Mouse (Mus musculus) limb, embryonic 12.5 days (tissue): ENCODE measurements around the gene Wdr19. TPM values are rescaled to one million over a fixed set of nuclear protein-coding genes. Genes with fewer than 3 reads are reported as not detected.

Source experiments
- ATAC-seq: fragments of 200-750 bp; cut with Nextera tagmentation; 2 replicates; pipeline ENCODE4 v1.8.0; 2017; ENCODE audit warnings: low read depth, moderate TSS enrichment; ENCODE audit not compliant: insufficient number of reproducible peaks, insufficient read depth, low FRiP score, low TSS enrichment
- H3K27ac ChIP-seq: fragments of 300-500 bp; sonication (generic); 2 replicates; pipeline ENCODE4 v1.5.1; 2016; ENCODE audit warnings: mild to moderate bottlenecking, moderate library complexity
- H3K27me3 ChIP-seq: fragments of 300-500 bp; sonication (generic); 2 replicates; pipeline ENCODE4 v1.6.1; 2016; ENCODE audit warnings: mild to moderate bottlenecking, moderate library complexity
- H3K36me3 ChIP-seq: fragments of 300-500 bp; sonication (generic); 2 replicates; pipeline ENCODE4 v1.6.1; 2016; ENCODE audit warnings: mild to moderate bottlenecking, moderate library complexity
- H3K4me1 ChIP-seq: fragments of 300-500 bp; sonication (generic); replicated peaks from 2 replicates; pipeline ENCODE4 v1.6.1; 2016
- H3K4me2 ChIP-seq: fragments of 300-500 bp; sonication (generic); 2 replicates; pipeline ENCODE4 v1.6.1; 2016; ENCODE audit warnings: mild to moderate bottlenecking, moderate library complexity
- H3K4me3 ChIP-seq: fragments of 300-500 bp; sonication (generic); replicated peaks from 2 replicates; pipeline ENCODE4 v1.5.1; 2016; ENCODE audit warnings: mild to moderate bottlenecking
- H3K9ac ChIP-seq: fragments of 300-500 bp; sonication (generic); replicated peaks from 2 replicates; pipeline ENCODE4 v1.6.1; 2016; ENCODE audit warnings: mild to moderate bottlenecking, moderate library complexity
- H3K9me3 ChIP-seq: fragments of 300-500 bp; sonication (generic); 2 replicates; pipeline ENCODE4 v1.6.1; 2016; ENCODE audit warnings: mild to moderate bottlenecking, moderate library complexity
- WGBS: fragments of 180-500 bp; shearing (Covaris S2); methylation state at CpG from one replicate; pipeline ENCODE4 v1.1.7; 2016; 5-methylcytosine and 5-hydroxymethylcytosine counted together
- polyA plus RNA-seq: library from polyadenylated mRNA; unstranded; fragments of >200 nt; fragmentation: Nextera tagmentation; extraction: Ambion mirVana; gene quantifications from 2 replicates; pipeline ENCODE4 v1.2.1, GENCODE M21; 2016

Wdr19 gene
- polyA plus RNA-seq, 1 experiment from 2014 or later, result 12.2 TPM

DNA sequence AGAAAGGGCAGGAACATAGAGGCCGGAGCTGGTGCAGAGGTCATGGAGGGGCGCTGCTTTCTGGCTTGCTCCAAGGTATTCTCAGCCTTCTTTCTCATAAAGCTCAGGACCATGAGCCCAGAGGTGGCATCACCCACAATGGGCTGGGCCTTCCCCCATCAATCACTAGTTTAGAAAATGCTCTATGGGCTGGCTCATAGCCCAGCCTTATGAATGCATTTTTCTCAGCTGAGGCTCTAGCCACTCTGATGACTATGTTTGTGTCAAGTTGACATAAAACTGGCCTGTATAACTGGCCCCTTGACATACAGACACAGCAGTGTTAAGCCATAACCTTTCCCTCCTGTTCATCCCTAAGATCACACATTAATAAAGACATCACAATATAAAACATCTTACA is 5.2 kb downstream of the Wdr19 start:
- Histone ChIP-seq H3K4me2 (no peak overlapping the region), H3K9me3 (no peaks in the 10 kb centered on the region), H3K4me3 (no peak overlapping the region), H3K4me1 (peaks cover 6% of the 10 kb centered on the region; the same call in 1 of the 2 replicates), H3K36me3 (peaks cover 6% of the 10 kb centered on the region; the same call in 1 of the 2 replicates), H3K27me3 (no peaks in the 10 kb centered on the region), H3K27ac (no peak overlapping the region), H3K9ac (no peak overlapping the region)
- WGBS, result 93% methylated on average over 2 of the region's 2 CpGs
- ATAC-seq, result no peak

DNA sequence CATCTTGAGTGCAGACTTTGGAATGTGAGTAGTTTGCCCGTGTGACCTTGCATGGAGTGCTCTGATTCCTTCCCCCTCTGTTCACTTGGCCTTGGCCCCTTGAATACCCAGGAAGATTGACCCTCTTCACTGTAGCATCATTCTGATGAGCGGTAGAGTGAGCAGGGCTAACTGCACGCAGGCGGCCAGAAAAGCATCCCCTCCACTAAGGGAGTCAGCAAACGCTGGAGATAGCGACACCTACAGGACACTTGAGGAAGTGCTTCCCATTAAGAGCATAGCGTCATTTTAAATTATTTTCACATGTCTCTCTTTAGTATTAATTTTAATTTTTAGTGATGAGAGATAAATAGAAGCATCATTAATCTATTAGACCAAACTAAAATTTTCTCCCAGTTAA is 13.8 kb downstream of the Wdr19 start:
- no peak overlapping the region for H3K27ac ChIP-seq
- no peaks in the 10 kb centered on the region for H3K4me1 ChIP-seq

DNA sequence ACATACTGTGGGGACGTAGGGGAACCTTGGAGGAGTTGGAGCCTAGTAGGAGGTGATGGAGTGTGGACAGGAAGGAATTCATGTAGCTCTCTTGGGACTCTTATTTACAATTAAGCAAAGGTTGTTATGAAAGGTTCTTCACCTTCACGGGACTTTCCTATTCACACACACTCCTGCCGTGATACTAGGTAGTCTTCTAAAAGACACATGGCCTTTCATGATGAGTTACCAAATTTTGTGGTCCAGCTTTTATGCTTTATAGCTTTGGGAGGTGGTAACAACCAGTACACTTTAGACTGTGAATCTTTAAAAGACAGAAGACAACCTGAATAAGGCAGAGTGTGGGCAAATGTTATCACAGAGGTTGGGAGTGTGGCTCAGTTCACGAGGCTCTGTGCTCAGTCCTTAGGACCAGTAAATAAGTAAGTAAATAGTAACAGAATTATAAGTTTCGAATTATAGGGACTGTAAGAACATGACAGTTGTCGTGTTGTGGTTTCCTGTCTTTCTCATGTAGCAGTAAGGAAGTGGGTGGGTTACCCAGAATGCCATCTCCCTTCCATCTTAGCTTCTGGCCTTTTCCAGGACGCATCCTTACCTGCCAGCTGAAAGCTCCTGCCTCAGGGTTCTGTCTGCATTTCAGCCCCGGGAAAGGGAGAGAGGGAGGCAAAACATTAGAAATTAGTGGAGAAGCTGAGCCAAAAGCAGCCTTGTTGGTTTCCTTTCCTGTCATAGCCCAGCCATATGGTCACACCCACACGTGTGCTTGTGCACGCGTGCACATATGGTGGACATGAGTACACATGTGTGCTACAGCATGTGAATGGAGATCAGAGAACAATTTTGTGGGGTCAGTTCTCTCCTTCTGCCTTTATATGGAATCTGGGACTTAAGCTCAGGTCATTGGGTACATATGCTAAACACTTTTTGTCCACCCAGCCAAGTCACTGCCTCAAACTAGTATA is 18.1 kb downstream of the Wdr19 start:
- Histone ChIP-seq H3K9ac (no peak overlapping the region), H3K4me3 (no peak overlapping the region), H3K27me3 (no peaks in the 10 kb centered on the region), H3K36me3 (peaks cover 5% of the 10 kb centered on the region; the same call in 1 of the 2 replicates), H3K4me1 (no peaks in the 10 kb centered on the region), H3K27ac (no peak overlapping the region), H3K4me2 (no peak overlapping the region), H3K9me3 (no peaks in the 10 kb centered on the region)
- ATAC-seq, result no peak
- 86% methylated on average over 11 of the region's 11 CpGs for WGBS

More for the DNA sequence above, 13.8 kb downstream of the Wdr19 start:
- no peak overlapping the region for H3K4me2 ChIP-seq
- no peaks in the 10 kb centered on the region; the same call in 1 of the 2 replicates for H3K36me3 ChIP-seq
- no peaks in the 10 kb centered on the region for H3K27me3 ChIP-seq
- WGBS, result 22% methylated on average over 7 of the region's 7 CpGs
- H3K4me3 ChIP-seq, result no peak overlapping the region
- peaks cover 3% of the 10 kb centered on the region; the same call in 1 of the 2 replicates for H3K9me3 ChIP-seq
- ATAC-seq, result no peak
- no peak overlapping the region for H3K9ac ChIP-seq

DNA sequence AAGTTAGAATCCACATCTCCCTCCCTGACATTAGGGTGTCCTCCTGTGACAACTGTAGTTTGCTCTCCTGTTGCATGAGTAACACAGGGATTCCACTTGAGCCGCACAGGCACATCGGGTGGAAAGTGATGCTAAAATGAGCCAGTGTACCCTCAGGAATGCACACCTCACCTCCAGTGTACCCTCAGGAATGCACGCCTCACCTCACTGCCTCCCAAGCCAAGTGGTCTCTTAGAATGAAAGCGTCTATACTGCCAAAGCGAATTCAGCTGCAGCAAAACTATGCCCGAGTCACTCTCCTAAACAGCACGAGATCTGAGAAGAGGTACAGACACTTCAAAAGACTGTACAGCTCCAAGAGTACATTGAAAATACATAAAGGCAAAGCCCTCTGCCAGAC is 21.5 kb downstream of the Wdr19 start:
- H3K27ac ChIP-seq, result no peak overlapping the region
- ATAC-seq, result no peak
- no peaks in the 10 kb centered on the region for H3K4me1 ChIP-seq
- 77% methylated on average over 7 of the region's 7 CpGs for WGBS
- H3K9ac ChIP-seq, result no peak overlapping the region
- H3K9me3 ChIP-seq, result no peaks in the 10 kb centered on the region
- H3K4me3 ChIP-seq, result no peak overlapping the region
- H3K4me2 ChIP-seq, result no peak overlapping the region
- no peaks in the 10 kb centered on the region for H3K27me3 ChIP-seq
- peaks cover 23% of the 10 kb centered on the region for H3K36me3 ChIP-seq

DNA sequence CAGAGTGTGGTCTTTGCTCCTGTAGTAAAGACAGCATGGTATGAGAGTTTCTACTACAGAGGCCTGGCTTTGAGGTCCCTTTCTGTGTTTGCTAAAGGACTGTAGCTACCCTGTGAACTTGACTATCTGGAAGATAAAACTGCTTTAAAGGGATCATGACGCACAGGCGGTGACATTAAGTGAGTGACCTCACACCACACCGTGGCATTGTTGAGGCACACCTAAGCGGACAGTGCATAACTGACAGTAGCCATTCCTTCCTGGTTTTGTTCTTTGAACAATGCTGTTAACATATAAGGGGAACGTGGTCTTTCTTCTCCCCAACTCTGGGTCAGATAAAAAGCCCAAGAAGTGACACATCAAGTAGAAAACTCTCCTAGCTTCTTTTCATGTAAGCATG is 24.6 kb downstream of the Wdr19 start:
- Histone ChIP-seq H3K4me2 (no peak overlapping the region), H3K4me3 (no peak overlapping the region), H3K27me3 (no peaks in the 10 kb centered on the region), H3K4me1 (no peaks in the 10 kb centered on the region), H3K9me3 (no peaks in the 10 kb centered on the region), H3K9ac (no peak overlapping the region), H3K36me3 (peaks cover 33% of the 10 kb centered on the region), H3K27ac (no peak overlapping the region)
- no peak for ATAC-seq
- 88% methylated on average over 5 of the region's 5 CpGs for WGBS

DNA sequence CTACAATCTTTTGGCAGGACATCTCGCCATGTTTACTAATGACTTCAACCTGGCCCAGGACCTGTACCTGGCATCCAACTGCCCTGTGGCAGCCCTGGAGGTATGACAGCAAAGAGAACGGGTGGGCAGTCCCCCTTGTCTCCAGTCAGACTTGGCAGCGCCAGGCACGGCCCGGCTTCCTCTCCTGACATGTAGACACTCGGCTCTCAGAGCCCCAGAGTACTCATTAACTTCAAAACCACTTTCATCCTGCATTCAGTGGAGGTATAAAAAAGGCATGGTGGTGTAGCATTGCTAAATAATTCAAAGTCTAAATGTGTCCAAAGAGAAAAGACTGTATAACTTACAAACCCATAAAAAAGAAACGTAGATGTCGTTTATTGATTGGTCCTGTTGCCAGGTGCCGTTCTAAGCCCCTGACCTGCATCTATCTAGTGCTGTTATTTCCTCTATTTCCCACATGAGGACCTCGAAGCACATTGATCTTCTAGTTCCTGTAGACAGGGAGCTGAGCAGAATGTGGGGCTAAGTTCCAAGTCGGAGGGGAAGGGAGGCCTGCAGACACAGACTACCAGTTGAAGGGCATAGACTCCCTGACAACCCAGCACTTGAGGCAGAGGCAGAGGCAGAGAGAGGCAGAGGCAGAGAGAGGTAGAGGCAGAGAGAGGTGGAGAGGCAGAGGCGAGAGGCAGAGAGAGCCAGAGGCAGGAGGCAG is 31.9 kb downstream of the Wdr19 start:
- Histone ChIP-seq H3K36me3 (peaks cover 30% of the 10 kb centered on the region), H3K9me3 (0 out of 2 replicates have a peak, but pooled peaks cover 6% of the 10 kb centered on the region), H3K4me2 (no peak overlapping the region), H3K4me3 (no peak overlapping the region), H3K27ac (no peak overlapping the region), H3K9ac (no peak overlapping the region), H3K4me1 (no peaks in the 10 kb centered on the region), H3K27me3 (no peaks in the 10 kb centered on the region)
- 61% methylated on average over 12 of the region's 12 CpGs for WGBS
- ATAC-seq, result no peak

DNA sequence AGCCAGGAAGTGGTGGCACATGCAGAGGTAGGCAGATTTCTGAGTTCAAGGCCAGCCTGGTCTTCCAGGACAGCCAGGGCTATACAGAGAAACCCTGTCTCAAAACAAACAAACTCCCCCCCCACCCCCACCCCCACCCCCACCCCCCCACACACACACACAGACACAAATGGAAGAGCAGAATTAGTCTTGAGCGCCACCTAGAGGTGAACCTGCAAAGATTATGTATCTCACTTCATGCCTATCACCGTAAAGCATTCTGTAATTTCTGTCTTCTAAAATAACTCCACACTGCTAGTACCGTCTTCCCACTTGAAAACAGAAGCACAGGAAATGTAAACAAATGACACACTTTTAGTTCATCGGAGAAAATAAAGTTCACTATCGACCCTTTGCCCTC is 43.2 kb downstream of the Wdr19 start:
- 58% methylated on average over 5 of the region's 5 CpGs for WGBS
- Histone ChIP-seq H3K4me2 (no peak overlapping the region), H3K4me3 (no peak overlapping the region), H3K4me1 (no peaks in the 10 kb centered on the region; the same call in 1 of the 2 replicates), H3K9ac (no peak overlapping the region), H3K9me3 (no peaks in the 10 kb centered on the region), H3K36me3 (peaks cover 26% of the 10 kb centered on the region), H3K27me3 (no peaks in the 10 kb centered on the region), H3K27ac (no peak overlapping the region)
- ATAC-seq, result no peak

- Histone ChIP-seq H3K9ac (no peak overlapping the region), H3K27ac (no peak overlapping the region), H3K9me3 (no peaks in the 10 kb centered on the region), H3K36me3 (peaks cover 50% of the 10 kb centered on the region), H3K4me1 (no peaks in the 10 kb centered on the region), H3K4me2 (no peak overlapping the region), H3K4me3 (no peak overlapping the region), H3K27me3 (no peaks in the 10 kb centered on the region)
- ATAC-seq, result no peak
- 93% methylated on average over 3 of the region's 3 CpGs for WGBS
These were observed 47.8 kb downstream of the Wdr19 start for GRCm38 (mm10) chr5:65247296-65247695.

DNA sequence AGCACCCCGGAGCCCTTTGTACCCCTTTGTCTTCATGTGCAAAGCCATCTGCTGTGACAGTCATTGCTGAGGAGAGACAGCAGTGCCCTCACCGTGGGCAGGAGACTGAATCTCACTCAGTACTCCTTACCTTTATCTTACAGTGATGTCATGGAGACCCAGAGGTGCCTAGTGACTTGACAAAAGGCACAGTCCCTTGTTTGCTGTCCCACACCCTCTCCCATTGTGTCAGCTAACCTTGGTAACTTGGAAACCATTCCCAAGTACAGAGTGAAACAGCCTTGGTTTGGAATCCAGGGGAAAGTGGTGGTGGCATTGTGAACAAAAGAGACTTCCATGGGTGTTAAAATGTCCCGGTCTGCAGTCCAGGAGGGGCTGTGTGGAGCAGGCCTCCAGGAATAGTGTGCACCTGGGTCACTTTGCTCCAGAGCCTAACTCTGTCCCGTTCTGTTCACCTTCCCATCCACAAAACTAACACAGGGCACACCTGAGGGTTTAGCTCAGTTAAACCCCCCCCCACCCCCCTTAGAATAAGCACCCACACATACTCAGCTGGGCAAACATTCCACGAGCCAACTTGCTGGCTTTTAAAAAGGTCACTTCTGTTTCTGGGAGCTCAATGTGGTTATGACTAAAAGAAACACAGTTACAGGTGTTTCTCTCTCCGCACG is 50.8 kb downstream of the Wdr19 start:
- ATAC-seq, result no peak
- H3K27ac ChIP-seq, result no peak overlapping the region
- no peaks in the 10 kb centered on the region for H3K27me3 ChIP-seq
- H3K9ac ChIP-seq, result no peak overlapping the region
- no peak overlapping the region for H3K4me2 ChIP-seq
- no peak overlapping the region for H3K4me3 ChIP-seq
- 77% methylated on average over 7 of the region's 7 CpGs for WGBS
- H3K36me3 ChIP-seq, result peaks cover 51% of the 10 kb centered on the region
- H3K4me1 ChIP-seq, result no peaks in the 10 kb centered on the region
- H3K9me3 ChIP-seq, result no peaks in the 10 kb centered on the region

GRCm38 (mm10) chr5:65257910-65258505 is 58.5 kb downstream of the Wdr19 start:
- 92% methylated on average over 14 of the region's 14 CpGs for WGBS
- H3K36me3 ChIP-seq, result peaks cover 80% of the 10 kb centered on the region
- H3K27me3 ChIP-seq, result no peaks in the 10 kb centered on the region
- no peaks in the 10 kb centered on the region for H3K4me1 ChIP-seq
- no peak overlapping the region for H3K4me3 ChIP-seq
- H3K27ac ChIP-seq, result no peak overlapping the region
- no peak for ATAC-seq
- H3K4me2 ChIP-seq, result no peak overlapping the region
- no peaks in the 10 kb centered on the region for H3K9me3 ChIP-seq
- H3K9ac ChIP-seq, result no peak overlapping the region

DNA sequence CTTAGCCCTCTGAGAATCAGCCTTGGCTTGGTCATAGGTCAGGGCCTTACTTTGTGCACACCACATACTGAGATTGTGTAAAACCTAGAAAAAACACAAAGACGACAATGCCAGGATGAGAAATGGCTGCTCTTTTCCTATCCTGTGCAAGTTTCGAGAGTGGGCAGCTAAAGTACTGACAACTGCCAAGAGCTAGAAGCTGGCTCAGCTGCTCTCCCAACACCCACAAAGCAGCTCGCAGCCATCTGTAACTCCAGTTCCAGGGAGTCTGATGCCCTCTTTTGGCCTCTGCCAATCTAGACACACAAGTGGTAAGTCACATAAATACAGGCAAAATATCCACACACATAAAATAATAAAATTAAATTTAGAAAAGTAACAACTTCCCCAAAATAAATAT is 74.5 kb downstream of the Wdr19 start:
- no peak overlapping the region for H3K4me2 ChIP-seq
- peaks cover 92% of the 10 kb centered on the region for H3K36me3 ChIP-seq
- no peaks in the 10 kb centered on the region for H3K9me3 ChIP-seq
- no peaks in the 10 kb centered on the region for H3K27me3 ChIP-seq
- no peak overlapping the region for H3K27ac ChIP-seq
- no peak for ATAC-seq
- no peak overlapping the region for H3K4me3 ChIP-seq
- no peaks in the 10 kb centered on the region for H3K4me1 ChIP-seq
- 95% methylated on average over 3 of the region's 3 CpGs for WGBS
- H3K9ac ChIP-seq, result no peak overlapping the region
